Mouse (Mus musculus) CH12.LX (cell line): ENCODE measurements at regions not wholly inside any gene's neighbourhood (a gene's known extent, or its start where the extent isn't known, plus 50 kb on each side); places are given as distances from the start of the nearest gene placed in this dataset.

Experiments used
- EP300 ChIP-seq: IDR thresholded peaks from 2 replicates; pipeline ENCODE4 v1.6.1; 2011; ENCODE audit warnings: low read length, improper control_type of control experiment
- GABPA ChIP-seq: IDR thresholded peaks from 2 replicates; pipeline ENCODE4 v1.6.1; 2012; ENCODE audit warnings: low read depth, low read length, improper control_type of control experiment, inconsistent platforms; ENCODE audit not compliant: insufficient replicate concordance
- MAZ ChIP-seq: IDR thresholded peaks from 2 replicates; pipeline ENCODE4 v1.6.1; 2012; ENCODE audit warnings: low read depth, mild to moderate bottlenecking, inconsistent platforms, low read length, improper control_type of control experiment, moderate library complexity
- POLR2A ChIP-seq: IDR thresholded peaks from 2 replicates; pipeline ENCODE4 v1.6.1; 2011; ENCODE audit warnings: low read depth, mild to moderate bottlenecking, improper control_type of control experiment, low read length
- RAD21 ChIP-seq: IDR thresholded peaks from 2 replicates; pipeline ENCODE4 v1.6.1; 2011; ENCODE audit warnings: low read depth, mild to moderate bottlenecking, low read length, improper control_type of control experiment, moderate library complexity
- TCF12 ChIP-seq: IDR thresholded peaks from 2 replicates; pipeline ENCODE4 v1.6.1; 2014; ENCODE audit warnings: low read depth, mild to moderate bottlenecking, inconsistent platforms, low read length, improper control_type of control experiment
- USF1 ChIP-seq: IDR thresholded peaks from 2 replicates; pipeline ENCODE4 v1.6.1; 2014; ENCODE audit warnings: low read depth, mild to moderate bottlenecking, inconsistent platforms, low read length, improper control_type of control experiment
- ZNF384 ChIP-seq: IDR thresholded peaks from 2 replicates; pipeline ENCODE4 v1.6.1; 2012; ENCODE audit warnings: low read depth, low read length, improper control_type of control experiment, inconsistent platforms

GRCm38 (mm10) chr16:7931676-7932075 lies 493.3 kb downstream of the Tmem114 start:
- TF ChIP-seq GABPA: no peak
- no peak for TF ChIP-seq POLR2A
- TF ChIP-seq ZNF384: no peak
- no peak for TF ChIP-seq RAD21
- TF ChIP-seq EP300: no peak
- no peak for TF ChIP-seq TCF12
- no peak for TF ChIP-seq MAZ
- no peak for TF ChIP-seq USF1
